Mouse (Mus musculus): ENCODE measurements around the gene Cgnl1.

The Cgnl1 gene

DNA sequence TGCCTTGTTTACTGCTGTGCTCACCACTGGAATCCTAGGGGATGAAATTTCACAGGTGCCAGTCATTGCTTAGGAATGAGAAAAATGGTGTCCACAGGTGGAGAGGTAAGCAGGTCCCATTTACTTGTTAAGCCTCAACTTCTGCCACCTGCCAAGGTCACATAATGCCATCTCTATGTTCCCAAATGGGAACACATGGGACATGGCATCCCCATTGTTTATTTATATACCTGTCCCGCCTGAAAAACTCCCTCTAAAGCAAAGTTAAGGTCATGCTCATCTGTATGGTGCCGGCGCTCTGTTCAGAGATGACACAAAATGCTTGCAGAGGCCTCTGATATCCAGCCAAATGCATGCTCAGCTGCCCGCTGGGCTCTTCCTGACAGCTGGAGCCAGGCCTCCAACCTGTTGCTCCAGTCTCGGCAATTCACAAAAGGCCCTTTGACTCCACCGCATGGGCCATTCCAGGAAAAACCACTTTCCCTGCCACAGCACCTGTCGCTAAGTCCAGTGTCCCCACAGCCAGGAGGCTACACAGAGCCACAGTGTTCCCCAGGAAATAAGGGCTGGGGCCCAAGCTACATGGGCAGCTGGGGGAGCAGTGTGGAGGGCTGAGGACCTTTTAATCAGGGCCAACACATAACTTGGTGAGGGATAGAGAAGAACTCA lies 192.4 kb downstream of the Cgnl1 start:
- DNase-seq (ENCODE audit: low read depth, low spot score), result no peak
